Mouse (Mus musculus): ENCODE data around the gene Timm50. TPM values are rescaled to one million over a fixed set of nuclear protein-coding genes. Genes with fewer than 3 reads are reported as not detected.
A peak's percentile ranks its signal among the peaks of the same experiment; 100 is the strongest.

Gene Timm50
- polyA plus RNA-seq, 1 experiment from 2014 or later: 238 TPM

- Histone ChIP-seq H3K4me3 (no peak overlapping the region), H3K36me3 (replicated peaks) (peaks cover 92% of the 10 kb centered on the region), H3K4me1 (no peaks in the 10 kb centered on the region), H3K27me3 (ENCODE audit: poor library complexity, severe bottlenecking) (no peaks in the 10 kb centered on the region), H3K9me3 (no peaks in the 10 kb centered on the region), H3K27ac (no peak overlapping the region)
- DNase-seq (ENCODE audit: extremely low spot score, low spot score): no peak
- WGBS: 92% methylated on average over 3 of the region's 3 CpGs
Observed at GRCm38 (mm10) chr7:28318036-28318435, 6.2 kb upstream of the Timm50 start.

- H3K27me3 ChIP-seq (ENCODE audit: poor library complexity, severe bottlenecking): no peaks in the 10 kb centered on the region
- H3K27ac ChIP-seq: peak overlapping the region; percentile 94
- peaks cover 26% of the 10 kb centered on the region for H3K4me1 ChIP-seq
- H3K4me3 ChIP-seq: peak overlapping the region; percentile 67
- peaks cover 70% of the 10 kb centered on the region for H3K36me3 ChIP-seq (replicated peaks)
- H3K9me3 ChIP-seq: no peaks in the 10 kb centered on the region
- WGBS: 6% methylated on average over 35 of the region's 35 CpGs
- no peak for DNase-seq (ENCODE audit: extremely low spot score, low spot score)
Observed at GRCm38 (mm10) chr7:28311151-28311925, 534 bp downstream of the Timm50 start.

GRCm38 (mm10) chr7:28309737-28310136 is 2.1 kb downstream of the Timm50 start:
- peaks cover 26% of the 10 kb centered on the region for H3K4me1 ChIP-seq
- H3K27ac ChIP-seq: peak overlapping the region; percentile 94; the same call in 1 of the 2 replicates

GRCm38 (mm10) chr7:28306216-28306615 is 5.7 kb downstream of the Timm50 start:
- Histone ChIP-seq H3K4me1 (peaks cover 39% of the 10 kb centered on the region), H3K36me3 (replicated peaks) (peaks cover 62% of the 10 kb centered on the region), H3K9me3 (no peaks in the 10 kb centered on the region), H3K4me3 (no peak overlapping the region), H3K27ac (no peak overlapping the region), H3K27me3 (ENCODE audit: poor library complexity, severe bottlenecking) (peaks cover 22% of the 10 kb centered on the region)
- WGBS: 93% methylated on average over 8 of the region's 8 CpGs
- no peak for DNase-seq (ENCODE audit: extremely low spot score, low spot score)

More at GRCm38 (mm10) chr7:28309737-28310136, 2.1 kb downstream of the Timm50 start:
- Histone ChIP-seq H3K27me3 (ENCODE audit: poor library complexity, severe bottlenecking) (no peaks in the 10 kb centered on the region), H3K36me3 (replicated peaks) (peaks cover 70% of the 10 kb centered on the region), H3K9me3 (no peaks in the 10 kb centered on the region), H3K4me3 (peak overlapping the region; percentile 67)
- no peak for DNase-seq (ENCODE audit: extremely low spot score, low spot score)
- WGBS: 69% methylated on average over 9 of the region's 9 CpGs

- Histone ChIP-seq H3K9me3 (no peaks in the 10 kb centered on the region), H3K4me1 (peaks cover 37% of the 10 kb centered on the region), H3K36me3 (replicated peaks) (peaks cover 61% of the 10 kb centered on the region), H3K4me3 (no peak overlapping the region), H3K27ac (no peak overlapping the region), H3K27me3 (ENCODE audit: poor library complexity, severe bottlenecking) (peaks cover 28% of the 10 kb centered on the region)
- WGBS: 94% methylated on average over 10 of the region's 10 CpGs
- no peak for DNase-seq (ENCODE audit: extremely low spot score, low spot score)
Observed at GRCm38 (mm10) chr7:28305641-28306040, 6.2 kb downstream of the Timm50 start.

GRCm38 (mm10) chr7:28301616-28302433 is 10.0 kb downstream of the Timm50 start, which contains the start of gene Dll3:
Gene Dll3, minus strand, starts transcription at chr7:28302238.
- DNase-seq (ENCODE audit: extremely low spot score, low spot score): peak; percentile 78
- peak within 1 kb of the TSS; percentile 80 for H3K27ac ChIP-seq
- H3K36me3 ChIP-seq (replicated peaks): peaks cover 22% of the 10 kb centered on the region
- peaks cover 33% of the 10 kb centered on the region for H3K4me1 ChIP-seq
- peaks cover 66% of the 10 kb centered on the region for H3K27me3 ChIP-seq (ENCODE audit: poor library complexity, severe bottlenecking)
- WGBS: under 1% methylated on average over 30 of the region's 30 CpGs
- H3K9me3 ChIP-seq: no peaks in the 10 kb centered on the region
- H3K4me3 ChIP-seq: peak within 1 kb of the TSS; percentile 49

GRCm38 (mm10) chr7:28298837-28299625 is 12.8 kb downstream of the Timm50 start:
- WGBS: 8% methylated on average over 43 of the region's 43 CpGs
- DNase-seq (ENCODE audit: extremely low spot score, low spot score): peak; percentile 63
- H3K4me3 ChIP-seq: peak overlapping the region; percentile 49
- peak overlapping the region; percentile 66 for H3K27ac ChIP-seq
- peaks cover 4% of the 10 kb centered on the region; the same call in 1 of the 2 replicates for H3K36me3 ChIP-seq (replicated peaks)
- H3K27me3 ChIP-seq (ENCODE audit: poor library complexity, severe bottlenecking): peaks cover 94% of the 10 kb centered on the region
- H3K9me3 ChIP-seq: no peaks in the 10 kb centered on the region
- H3K4me1 ChIP-seq: peaks cover 46% of the 10 kb centered on the region

- H3K27ac ChIP-seq: peak overlapping the region; percentile 75
- H3K4me3 ChIP-seq: peak overlapping the region; percentile 61
- peak; percentile 78 for DNase-seq (ENCODE audit: extremely low spot score, low spot score)
- WGBS: under 1% methylated on average over 63 of the region's 63 CpGs
- H3K9me3 ChIP-seq: no peaks in the 10 kb centered on the region
- peaks cover 4% of the 10 kb centered on the region; the same call in 1 of the 2 replicates for H3K36me3 ChIP-seq (replicated peaks)
- peaks cover 39% of the 10 kb centered on the region for H3K4me1 ChIP-seq
- H3K27me3 ChIP-seq (ENCODE audit: poor library complexity, severe bottlenecking): peaks cover 100% of the 10 kb centered on the region
Observed at GRCm38 (mm10) chr7:28294481-28294880, 17.4 kb downstream of the Timm50 start.

- no peaks in the 10 kb centered on the region for H3K9me3 ChIP-seq
- DNase-seq (ENCODE audit: extremely low spot score, low spot score): peak; percentile 46
- peaks cover 4% of the 10 kb centered on the region; the same call in 1 of the 2 replicates for H3K36me3 ChIP-seq (replicated peaks)
- peaks cover 42% of the 10 kb centered on the region for H3K4me1 ChIP-seq
- H3K27ac ChIP-seq: peak within 1 kb of the TSS; percentile 6
- peaks cover 94% of the 10 kb centered on the region for H3K27me3 ChIP-seq (ENCODE audit: poor library complexity, severe bottlenecking)
- under 1% methylated on average over 52 of the region's 52 CpGs for WGBS
- peak within 1 kb of the TSS; percentile 48 for H3K4me3 ChIP-seq
Observed at GRCm38 (mm10) chr7:28290638-28291590, 21.0 kb downstream of the Timm50 start, which contains the start of gene Selenov. Gene Selenov, minus strand, starts transcription at chr7:28291186.

GRCm38 (mm10) chr7:28290165-28290564 is 21.7 kb downstream of the Timm50 start:
- Histone ChIP-seq H3K4me3 (peak overlapping the region; percentile 48), H3K36me3 (replicated peaks) (peaks cover 4% of the 10 kb centered on the region; the same call in 1 of the 2 replicates), H3K4me1 (peaks cover 41% of the 10 kb centered on the region), H3K9me3 (no peaks in the 10 kb centered on the region), H3K27ac (peak overlapping the region; percentile 6), H3K27me3 (ENCODE audit: poor library complexity, severe bottlenecking) (peaks cover 87% of the 10 kb centered on the region)
- no peak for DNase-seq (ENCODE audit: extremely low spot score, low spot score)
- under 1% methylated on average over 16 of the region's 18 CpGs for WGBS

- Histone ChIP-seq H3K4me3 (no peak overlapping the region), H3K9me3 (no peaks in the 10 kb centered on the region), H3K36me3 (replicated peaks) (no peaks in the 10 kb centered on the region), H3K27ac (no peak overlapping the region), H3K27me3 (ENCODE audit: poor library complexity, severe bottlenecking) (no peaks in the 10 kb centered on the region), H3K4me1 (peaks cover 11% of the 10 kb centered on the region)
- 85% methylated on average over 7 of the region's 7 CpGs for WGBS
- DNase-seq (ENCODE audit: extremely low spot score, low spot score): no peak
Observed at GRCm38 (mm10) chr7:28280630-28281029, 31.2 kb downstream of the Timm50 start.
